Mouse (Mus musculus): ENCODE measurements around the gene Slc40a1. TPM values are rescaled to one million over a fixed set of nuclear protein-coding genes. Genes with fewer than 3 reads are reported as not detected.

The Slc40a1 gene
- total and polyA plus RNA-seq, 3 experiments = 7.4 to 19.5 (median 13.5) TPM

- DNase-seq = no peak
- Histone ChIP-seq H3K79me2 (replicated peaks; ENCODE audit: control insufficient read depth, insufficient read depth, low read length) (no peaks in the 10 kb centered on the region), H3K9ac (ENCODE audit: low read depth, low read length) (no peak overlapping the region), H3K36me3 (ENCODE audit: control insufficient read depth, insufficient read depth, low read length) (no peaks in the 10 kb centered on the region), H3K27me3 (ENCODE audit: control insufficient read depth, insufficient read depth, low read length) (no peaks in the 10 kb centered on the region), H3K4me3 (no peak overlapping the region), H3K27ac (no peak overlapping the region), H3K4me1 (ENCODE audit: control insufficient read depth, insufficient read depth, low read length) (no peaks in the 10 kb centered on the region)
- intact Hi-C loops (cut with DNase I) = no loop called here
- 64% methylated on average over 3 of the region's 3 CpGs for WGBS
- TF ChIP-seq CTCF (IDR thresholded peaks at IDR 0.05) (no peak), POLR2A (IDR thresholded peaks at IDR 0.05; ENCODE audit: insufficient read depth, low read depth, low read length) (no peak)
Observed at GRCm38 (mm10) chr1:45881228-45881832, 45.0 kb downstream of the Slc40a1 start.

- Histone ChIP-seq H3K4me1 (ENCODE audit: control insufficient read depth, insufficient read depth, low read length) (no peaks in the 10 kb centered on the region), H3K4me3 (no peak overlapping the region), H3K27ac (no peak overlapping the region), H3K79me2 (replicated peaks; ENCODE audit: control insufficient read depth, insufficient read depth, low read length) (no peaks in the 10 kb centered on the region), H3K9ac (ENCODE audit: low read depth, low read length) (no peak overlapping the region), H3K36me3 (ENCODE audit: control insufficient read depth, insufficient read depth, low read length) (no peaks in the 10 kb centered on the region), H3K27me3 (ENCODE audit: control insufficient read depth, insufficient read depth, low read length) (no peaks in the 10 kb centered on the region)
- 77% methylated on average over 3 of the region's 3 CpGs for WGBS
- TF ChIP-seq EP300 (IDR thresholded peaks at IDR 0.05; ENCODE audit: insufficient read depth, low read depth, low read length) (no peak), CTCF (IDR thresholded peaks at IDR 0.05) (no peak), POLR2A (IDR thresholded peaks at IDR 0.05; ENCODE audit: insufficient read depth, low read depth, low read length) (no peak)
- no peak for DNase-seq
- intact Hi-C loops (cut with DNase I) = no loop called here
Observed at GRCm38 (mm10) chr1:45877463-45877862, 48.9 kb downstream of the Slc40a1 start.

- H3K9ac ChIP-seq (ENCODE audit: low read depth, low read length) = no peak overlapping the region
- no peak for DNase-seq
- no peaks in the 10 kb centered on the region for H3K27me3 ChIP-seq (ENCODE audit: control insufficient read depth, insufficient read depth, low read length)
- TF ChIP-seq POLR2A (IDR thresholded peaks at IDR 0.05; ENCODE audit: insufficient read depth, low read depth, low read length) (no peak), CTCF (IDR thresholded peaks at IDR 0.05) (no peak), EP300 (IDR thresholded peaks at IDR 0.05; ENCODE audit: insufficient read depth, low read depth, low read length) (no peak)
- intact Hi-C loops (cut with DNase I) = no loop called here
- WGBS = 85% methylated on average over 6 of the region's 6 CpGs
- H3K4me3 ChIP-seq = no peak overlapping the region
- H3K36me3 ChIP-seq (ENCODE audit: control insufficient read depth, insufficient read depth, low read length) = no peaks in the 10 kb centered on the region
- no peaks in the 10 kb centered on the region for H3K79me2 ChIP-seq (replicated peaks; ENCODE audit: control insufficient read depth, insufficient read depth, low read length)
- no peak overlapping the region for H3K27ac ChIP-seq
- no peaks in the 10 kb centered on the region for H3K4me1 ChIP-seq (ENCODE audit: control insufficient read depth, insufficient read depth, low read length)
Observed at GRCm38 (mm10) chr1:45876450-45877198, 49.7 kb downstream of the Slc40a1 start.

- no peak for DNase-seq
- Histone ChIP-seq H3K79me2 (replicated peaks; ENCODE audit: control insufficient read depth, insufficient read depth, low read length) (no peaks in the 10 kb centered on the region), H3K27me3 (ENCODE audit: control insufficient read depth, insufficient read depth, low read length) (no peaks in the 10 kb centered on the region), H3K27ac (no peak overlapping the region), H3K36me3 (ENCODE audit: control insufficient read depth, insufficient read depth, low read length) (no peaks in the 10 kb centered on the region), H3K9ac (ENCODE audit: low read depth, low read length) (no peak overlapping the region), H3K4me3 (no peak overlapping the region), H3K4me1 (ENCODE audit: control insufficient read depth, insufficient read depth, low read length) (no peaks in the 10 kb centered on the region)
- 64% methylated on average over 2 of the region's 2 CpGs for WGBS
- TF ChIP-seq POLR2A (IDR thresholded peaks at IDR 0.05; ENCODE audit: insufficient read depth, low read depth, low read length) = no peak
- no peak for TF ChIP-seq EP300 (IDR thresholded peaks at IDR 0.05; ENCODE audit: insufficient read depth, low read depth, low read length)
- no peak for TF ChIP-seq CTCF (IDR thresholded peaks at IDR 0.05)
- intact Hi-C loops (cut with DNase I) = no loop called here
Observed at GRCm38 (mm10) chr1:45875640-45876039, 50.7 kb downstream of the Slc40a1 start.

GRCm38 (mm10) chr1:45873250-45873649 lies 53.1 kb downstream of the Slc40a1 start:
- H3K27me3 ChIP-seq (ENCODE audit: control insufficient read depth, insufficient read depth, low read length) = no peaks in the 10 kb centered on the region
- H3K9ac ChIP-seq (ENCODE audit: low read depth, low read length) = no peak overlapping the region
- H3K27ac ChIP-seq = no peak overlapping the region
- no peak overlapping the region for H3K4me3 ChIP-seq
- intact Hi-C loops (cut with DNase I) = no loop called here
- no peak for DNase-seq
- no peaks in the 10 kb centered on the region for H3K79me2 ChIP-seq (replicated peaks; ENCODE audit: control insufficient read depth, insufficient read depth, low read length)
- TF ChIP-seq POLR2A (IDR thresholded peaks at IDR 0.05; ENCODE audit: insufficient read depth, low read depth, low read length) (no peak), EP300 (IDR thresholded peaks at IDR 0.05; ENCODE audit: insufficient read depth, low read depth, low read length) (no peak), CTCF (IDR thresholded peaks at IDR 0.05) (no peak)
- H3K36me3 ChIP-seq (ENCODE audit: control insufficient read depth, insufficient read depth, low read length) = no peaks in the 10 kb centered on the region
- H3K4me1 ChIP-seq (ENCODE audit: control insufficient read depth, insufficient read depth, low read length) = peaks cover 3% of the 10 kb centered on the region
- WGBS = 59% methylated on average over 2 of the region's 2 CpGs

- WGBS = 51% methylated on average over 3 of the region's 3 CpGs
- DNase-seq = no peak
- H3K36me3 ChIP-seq (ENCODE audit: control insufficient read depth, insufficient read depth, low read length) = peaks cover 6% of the 10 kb centered on the region
- H3K4me3 ChIP-seq = no peak overlapping the region
- H3K27ac ChIP-seq = peak overlapping the region; percentile 13; the same call in 1 of the 2 replicates
- H3K9ac ChIP-seq (ENCODE audit: low read depth, low read length) = no peak overlapping the region
- H3K27me3 ChIP-seq (ENCODE audit: control insufficient read depth, insufficient read depth, low read length) = no peaks in the 10 kb centered on the region
- H3K4me1 ChIP-seq (ENCODE audit: control insufficient read depth, insufficient read depth, low read length) = peaks cover 13% of the 10 kb centered on the region
- intact Hi-C loops (cut with DNase I) = no loop called here
- TF ChIP-seq CTCF (IDR thresholded peaks at IDR 0.05) = no peak
- H3K79me2 ChIP-seq (replicated peaks; ENCODE audit: control insufficient read depth, insufficient read depth, low read length) = no peaks in the 10 kb centered on the region
Observed at GRCm38 (mm10) chr1:45868479-45869137, 57.7 kb downstream of the Slc40a1 start.

Data from heart, adult 2 months (tissue).